Mouse (Mus musculus) G1E (cell line): Measurements from ENCODE around the gene Ppef2.

Source experiments
- CTCF ChIP-seq: IDR thresholded peaks from 2 replicates; pipeline ENCODE4 v1.5.1; 2012; ENCODE audit warnings: low read depth, low read length, inconsistent platforms, mixed read lengths
- POLR2AphosphoS5 ChIP-seq: IDR thresholded peaks from 2 replicates; pipeline ENCODE4 v1.6.1; 2012; ENCODE audit warnings: low read depth, low read length, inconsistent platforms; ENCODE audit not compliant: insufficient replicate concordance
- TAL1 ChIP-seq: conservative IDR thresholded peaks from 2 replicates; pipeline ENCODE4 v1.6.1; 2012; ENCODE audit warnings: low read depth, low read length, inconsistent platforms, mixed read lengths

DNA sequence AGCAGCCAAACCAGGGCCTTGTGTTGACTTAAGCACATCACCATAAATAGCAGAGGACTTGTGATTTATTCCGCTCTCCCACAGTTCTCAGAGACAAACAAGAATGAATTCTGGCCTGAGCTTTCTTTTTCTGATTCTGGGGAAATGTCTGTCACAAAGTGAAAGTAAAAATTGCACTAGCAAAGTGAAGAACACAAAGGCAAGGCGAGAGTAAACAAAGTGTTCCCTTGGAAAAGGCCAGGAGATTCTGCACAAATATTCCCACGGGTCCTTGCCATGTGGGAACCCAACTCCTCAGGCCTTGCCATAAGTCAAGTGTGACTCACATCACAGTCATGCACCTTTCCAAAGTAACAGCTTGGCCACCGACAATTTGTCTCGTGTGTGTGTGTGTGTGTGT is 50.4 kb downstream of the Ppef2 start:
- no peak for TF ChIP-seq TAL1
- TF ChIP-seq CTCF: no peak
- no peak for TF ChIP-seq POLR2AphosphoS5
